Comparison of ENCODE assay signal across 8 mouse cellular contexts in genomic region chr10:100588524-100588923, GRCm38 (mm10). TPM values are rescaled to one million over a fixed set of nuclear protein-coding genes. Genes with fewer than 3 reads are reported as not detected.
DNase-seq lines count a peak whose midpoint lies in the region; ATAC-seq and TF ChIP-seq lines count a peak whose summit lies in the region.

No protein-coding gene starts in this region.

- H3K27me3 ChIP-seq in heart, embryonic 12.5 days (replicated peaks): no peaks in the 10 kb centered on the region
- peaks cover 30% of the 10 kb centered on the region for H3K27me3 ChIP-seq in Patski
- H3K27me3 ChIP-seq in hindbrain, embryonic 11.5 days (ENCODE audit: control insufficient read depth, insufficient read depth, low read length): no peaks in the 10 kb centered on the region
- no peaks in the 10 kb centered on the region for H3K27me3 ChIP-seq in midbrain, embryonic 10.5 days (ENCODE audit: low read depth, poor library complexity, severe bottlenecking)

- peaks cover 9% of the 10 kb centered on the region; the same call in 1 of the 2 replicates for H3K36me3 ChIP-seq in heart, embryonic 12.5 days
- no peaks in the 10 kb centered on the region for H3K36me3 ChIP-seq in hindbrain, embryonic 11.5 days (ENCODE audit: control insufficient read depth, insufficient read depth, low read length)
- peaks cover 10% of the 10 kb centered on the region for H3K36me3 ChIP-seq in midbrain, embryonic 10.5 days

- POLR2A ChIA-PET in Patski (lab: Charles Lee): interaction anchor here (0.7 kb wide), 1 partner anchor 12 kb away, joined by 3 read pairs; no protein-coding TSS in a partner anchor

- in situ Hi-C loops in Patski (cut with MboI; ENCODE audit: low pct_unique_long_range_greater_than_20kb): no loop called here

- DNase-seq in heart, adult 18-20 months: no peak
- no peak for DNase-seq in Patski (ENCODE audit: low read depth, low spot score)
- no peak for DNase-seq in hindbrain, embryonic 11.5 days (ENCODE audit: low spot score)
- no peak for DNase-seq in midbrain, embryonic 10.5 days (ENCODE audit: low spot score)
- no peak for DNase-seq in cerebellum, postnatal 4 days (ENCODE audit: low spot score in 2 of 2)
- DNase-seq in layer of hippocampus, adult 8-10 months (ENCODE audit: low spot score in 2 of 2): no peak
- no peak for DNase-seq in kidney, postnatal 4 days

- WGBS in heart, embryonic 12.5 days: 40% methylated on average over 7 of the region's 7 CpGs
- 57% methylated on average over 7 of the region's 7 CpGs for WGBS in hindbrain, embryonic 11.5 days
- WGBS in midbrain, embryonic 10.5 days: 55% methylated on average over 7 of the region's 7 CpGs

- H3K4me3 ChIP-seq in heart, embryonic 12.5 days: peak overlapping the region; percentile 80
- H3K4me3 ChIP-seq in hindbrain, embryonic 11.5 days (ENCODE audit: low read depth, low read length): peak overlapping the region; percentile 76
- peak overlapping the region; percentile 79 for H3K4me3 ChIP-seq in midbrain, embryonic 10.5 days

- no peak for TF ChIP-seq CTCF in Patski (IDR thresholded peaks at IDR 0.05)

- peaks cover 3% of the 10 kb centered on the region; the same call in 1 of the 2 replicates for H3K4me1 ChIP-seq in heart, embryonic 12.5 days (replicated peaks)
- H3K4me1 ChIP-seq in hindbrain, embryonic 11.5 days (replicated peaks; ENCODE audit: control insufficient read depth, insufficient read depth, low read length): no peaks in the 10 kb centered on the region
- H3K4me1 ChIP-seq in midbrain, embryonic 10.5 days: peaks cover 12% of the 10 kb centered on the region

- no peaks in the 10 kb centered on the region for H3K9me3 ChIP-seq in heart, embryonic 12.5 days (replicated peaks)
- no peaks in the 10 kb centered on the region for H3K9me3 ChIP-seq in hindbrain, embryonic 11.5 days (ENCODE audit: control insufficient read depth, low read length)
- no peaks in the 10 kb centered on the region for H3K9me3 ChIP-seq in midbrain, embryonic 10.5 days (replicated peaks)

- no peak; the same call in 1 of the 2 replicates for ATAC-seq in heart, embryonic 12.5 days (ENCODE audit: insufficient number of reproducible peaks, low FRiP score)
- peak; percentile 27 for ATAC-seq in Patski
- peak; percentile 44 for ATAC-seq in hindbrain, embryonic 11.5 days (ENCODE audit: low FRiP score)

- CTCF ChIA-PET in Patski (lab: Charles Lee): interaction anchor here (1.3 kb wide), 1 partner anchor 22 kb away, joined by 3 read pairs; no protein-coding TSS in a partner anchor

- H3K9ac ChIP-seq in heart, embryonic 12.5 days: peak overlapping the region; percentile 76
- H3K9ac ChIP-seq in hindbrain, embryonic 11.5 days (ENCODE audit: low read depth, low read length): peak overlapping the region; percentile 64

- H3K4me2 ChIP-seq in heart, embryonic 12.5 days: peak overlapping the region; percentile 75
- peak overlapping the region; percentile 67 for H3K4me2 ChIP-seq in hindbrain, embryonic 11.5 days (replicated peaks; ENCODE audit: low read depth, low read length)

- peak overlapping the region; percentile 53; the same call in 1 of the 2 replicates for H3K27ac ChIP-seq in heart, embryonic 12.5 days (ENCODE audit: poor library complexity, severe bottlenecking)
- H3K27ac ChIP-seq in hindbrain, embryonic 11.5 days (ENCODE audit: low read depth, low read length): 0 out of 2 replicates have a peak overlapping the region, but pooled peaks have one; percentile 1
- peak overlapping the region; percentile 87 for H3K27ac ChIP-seq in midbrain, embryonic 10.5 days (replicated peaks)

RNA-seq across cellular contexts. Expression of gene 4930430F08Rik, which starts 1.7 kb away (rescaled TPM):
- polyA plus RNA-seq in heart, embryonic 12.5 days (2016; fragmentation: Nextera tagmentation; extraction: Ambion mirVana): 8.4 and 9.0 TPM in 2 replicates
- total RNA-seq in heart, adult 18-20 months (2021): 1 to 10 TPM; 7.0 to 7.1 TPM
- polyA plus RNA-seq in Patski (2021): 19.7 TPM
- polyA plus RNA-seq in hindbrain, embryonic 11.5 days (2014; fragmentation: Nextera tagmentation; extraction: Ambion mirVana): 10.5 and 12.2 TPM in 2 replicates
- polyA plus RNA-seq in midbrain, embryonic 10.5 days (2016; fragmentation: Nextera tagmentation; extraction: Ambion mirVana): 10.4 and 11.0 TPM in 2 replicates
- total RNA-seq in layer of hippocampus, adult 8-10 months (2022): 10 to 100 TPM; 25.1 to 30.2 (median 26.5) TPM

RNA-seq across cellular contexts. Expression of gene 1700017N19Rik, which starts 1.8 kb away (rescaled TPM):
- polyA plus RNA-seq in heart, embryonic 12.5 days (2016; fragmentation: Nextera tagmentation; extraction: Ambion mirVana): not detected in 2 replicates
- total RNA-seq in heart, adult 18-20 months (2021): not detected
- polyA plus RNA-seq in Patski (2021): not detected
- polyA plus RNA-seq in hindbrain, embryonic 11.5 days (2014; fragmentation: Nextera tagmentation; extraction: Ambion mirVana): not detected in 2 replicates
- polyA plus RNA-seq in midbrain, embryonic 10.5 days (2016; fragmentation: Nextera tagmentation; extraction: Ambion mirVana): not detected in 2 replicates
- not detected for total RNA-seq in layer of hippocampus, adult 8-10 months (2022)

Comparison
In these comparisons a context has a peak if more than half of its experiments do, and no peak if none do; other contexts are left out.
1. H3K27ac ChIP-seq: peak in every context shown above with its lines; median percentile 87 in midbrain, embryonic 10.5 days; 53 in heart, embryonic 12.5 days; 1 in hindbrain, embryonic 11.5 days.